Mouse (Mus musculus): Measurements from ENCODE around the gene Phf12. TPM values are rescaled to one million over a fixed set of nuclear protein-coding genes. Genes with fewer than 3 reads are reported as not detected.
A peak's percentile ranks its signal among the peaks of the same experiment; 100 is the strongest.

Phf12 gene
- 13.2 and 20.0 TPM in 2 replicates for polyA plus RNA-seq (2016; fragmentation: Nextera tagmentation; extraction: Ambion mirVana)

- WGBS, result 0% methylated on average over 62 of the region's 62 CpGs
- peak within 1 kb of the TSS; percentile 97 for H3K27ac ChIP-seq
- peak within 1 kb of the TSS; percentile 100 for H3K4me3 ChIP-seq
- peak; percentile 100 for DNase-seq (ENCODE audit: low spot score)
- peaks cover 16% of the 10 kb centered on the region for H3K27me3 ChIP-seq (ENCODE audit: insufficient read depth, poor library complexity, severe bottlenecking)
- H3K9me3 ChIP-seq, result no peaks in the 10 kb centered on the region
- peaks cover 18% of the 10 kb centered on the region for H3K4me1 ChIP-seq
- H3K36me3 ChIP-seq, result peaks cover 26% of the 10 kb centered on the region
Measured at GRCm38 (mm10) chr11:77982441-77982905, at the start of gene Phf12. Gene Phf12, plus strand, starts transcription at chr11:77982754.

GRCm38 (mm10) chr11:77934111-77934521 lies 48.4 kb upstream of the Phf12 start:
- H3K4me3 ChIP-seq, result no peak overlapping the region
- 4% methylated on average over 4 of the region's 4 CpGs for WGBS
- H3K36me3 ChIP-seq, result no peaks in the 10 kb centered on the region

GRCm38 (mm10) chr11:77934568-77935311 lies 47.8 kb upstream of the Phf12 start:
- Histone ChIP-seq H3K4me3 (no peak overlapping the region), H3K9me3 (no peaks in the 10 kb centered on the region), H3K36me3 (no peaks in the 10 kb centered on the region), H3K4me1 (peaks cover 27% of the 10 kb centered on the region), H3K27ac (no peak overlapping the region), H3K27me3 (ENCODE audit: insufficient read depth, poor library complexity, severe bottlenecking) (peaks cover 98% of the 10 kb centered on the region)
- WGBS, result 45% methylated on average over 5 of the region's 5 CpGs
- no peak for DNase-seq (ENCODE audit: low spot score)

More at GRCm38 (mm10) chr11:77934111-77934521, 48.4 kb upstream of the Phf12 start:
- no peak for DNase-seq (ENCODE audit: low spot score)
- Histone ChIP-seq H3K27me3 (ENCODE audit: insufficient read depth, poor library complexity, severe bottlenecking) (peaks cover 97% of the 10 kb centered on the region), H3K27ac (no peak overlapping the region), H3K9me3 (no peaks in the 10 kb centered on the region), H3K4me1 (peaks cover 23% of the 10 kb centered on the region)

- WGBS, result 6% methylated on average over 8 of the region's 8 CpGs
- H3K36me3 ChIP-seq, result no peaks in the 10 kb centered on the region
Measured at GRCm38 (mm10) chr11:77936846-77937245, 45.7 kb upstream of the Phf12 start.

GRCm38 (mm10) chr11:77937649-77938410 lies 44.7 kb upstream of the Phf12 start:
- WGBS, result 14% methylated on average over 4 of the region's 4 CpGs
- Histone ChIP-seq H3K4me1 (peaks cover 22% of the 10 kb centered on the region), H3K4me3 (no peak overlapping the region), H3K9me3 (no peaks in the 10 kb centered on the region), H3K27ac (no peak overlapping the region), H3K36me3 (no peaks in the 10 kb centered on the region), H3K27me3 (ENCODE audit: insufficient read depth, poor library complexity, severe bottlenecking) (peaks cover 97% of the 10 kb centered on the region)
- DNase-seq (ENCODE audit: low spot score), result no peak

More at GRCm38 (mm10) chr11:77936846-77937245, 45.7 kb upstream of the Phf12 start:
- Histone ChIP-seq H3K9me3 (no peaks in the 10 kb centered on the region), H3K27ac (no peak overlapping the region), H3K4me3 (no peak overlapping the region), H3K27me3 (ENCODE audit: insufficient read depth, poor library complexity, severe bottlenecking) (peaks cover 98% of the 10 kb centered on the region), H3K4me1 (peaks cover 17% of the 10 kb centered on the region)
- no peak for DNase-seq (ENCODE audit: low spot score)

- Histone ChIP-seq H3K4me3 (no peak overlapping the region), H3K36me3 (no peaks in the 10 kb centered on the region), H3K27ac (no peak overlapping the region), H3K9me3 (no peaks in the 10 kb centered on the region), H3K27me3 (ENCODE audit: insufficient read depth, poor library complexity, severe bottlenecking) (peaks cover 97% of the 10 kb centered on the region), H3K4me1 (peaks cover 22% of the 10 kb centered on the region)
- no peak for DNase-seq (ENCODE audit: low spot score)
- 36% methylated on average over 5 of the region's 5 CpGs for WGBS
Measured at GRCm38 (mm10) chr11:77942230-77942629, 40.3 kb upstream of the Phf12 start.

- Histone ChIP-seq H3K4me3 (no peak overlapping the region), H3K27ac (no peak overlapping the region), H3K9me3 (no peaks in the 10 kb centered on the region), H3K4me1 (peaks cover 7% of the 10 kb centered on the region; the same call in 1 of the 2 replicates), H3K27me3 (ENCODE audit: insufficient read depth, poor library complexity, severe bottlenecking) (peaks cover 93% of the 10 kb centered on the region), H3K36me3 (no peaks in the 10 kb centered on the region)
- WGBS, result 4% methylated on average over 9 of the region's 9 CpGs
- no peak for DNase-seq (ENCODE audit: low spot score)
Measured at GRCm38 (mm10) chr11:77947860-77948259, 34.7 kb upstream of the Phf12 start.

GRCm38 (mm10) chr11:77950125-77950685 lies 32.3 kb upstream of the Phf12 start:
- no peak overlapping the region for H3K4me3 ChIP-seq
- H3K27ac ChIP-seq, result no peak overlapping the region

GRCm38 (mm10) chr11:77950797-77951228 lies 31.7 kb upstream of the Phf12 start:
- Histone ChIP-seq H3K9me3 (no peaks in the 10 kb centered on the region), H3K4me3 (no peak overlapping the region), H3K27me3 (ENCODE audit: insufficient read depth, poor library complexity, severe bottlenecking) (peaks cover 93% of the 10 kb centered on the region), H3K36me3 (no peaks in the 10 kb centered on the region), H3K4me1 (peaks cover 7% of the 10 kb centered on the region; the same call in 1 of the 2 replicates), H3K27ac (no peak overlapping the region)
- no peak for DNase-seq (ENCODE audit: low spot score)
- 48% methylated on average over 5 of the region's 5 CpGs for WGBS

More at GRCm38 (mm10) chr11:77950125-77950685, 32.3 kb upstream of the Phf12 start:
- H3K9me3 ChIP-seq, result no peaks in the 10 kb centered on the region
- no peak for DNase-seq (ENCODE audit: low spot score)
- H3K27me3 ChIP-seq (ENCODE audit: insufficient read depth, poor library complexity, severe bottlenecking), result peaks cover 93% of the 10 kb centered on the region
- no peaks in the 10 kb centered on the region for H3K36me3 ChIP-seq
- 8% methylated on average over 12 of the region's 12 CpGs for WGBS
- peaks cover 7% of the 10 kb centered on the region; the same call in 1 of the 2 replicates for H3K4me1 ChIP-seq

GRCm38 (mm10) chr11:77953671-77954070 lies 28.9 kb upstream of the Phf12 start:
- WGBS, result 26% methylated on average over 9 of the region's 9 CpGs
- H3K4me1 ChIP-seq, result peaks cover 1% of the 10 kb centered on the region
- H3K36me3 ChIP-seq, result no peaks in the 10 kb centered on the region
- no peak overlapping the region for H3K27ac ChIP-seq
- DNase-seq (ENCODE audit: low spot score), result no peak
- peaks cover 85% of the 10 kb centered on the region for H3K27me3 ChIP-seq (ENCODE audit: insufficient read depth, poor library complexity, severe bottlenecking)
- no peak overlapping the region for H3K4me3 ChIP-seq
- H3K9me3 ChIP-seq, result no peaks in the 10 kb centered on the region

GRCm38 (mm10) chr11:77956428-77956827 lies 26.1 kb upstream of the Phf12 start:
- peaks cover 87% of the 10 kb centered on the region for H3K27me3 ChIP-seq (ENCODE audit: insufficient read depth, poor library complexity, severe bottlenecking)
- no peak overlapping the region for H3K4me3 ChIP-seq
- H3K27ac ChIP-seq, result no peak overlapping the region
- no peak for DNase-seq (ENCODE audit: low spot score)
- H3K9me3 ChIP-seq, result no peaks in the 10 kb centered on the region
- H3K4me1 ChIP-seq, result peaks cover 27% of the 10 kb centered on the region
- H3K36me3 ChIP-seq, result no peaks in the 10 kb centered on the region
- 41% methylated on average over 3 of the region's 3 CpGs for whole genome bisulfite sequencing

- DNase-seq (ENCODE audit: low spot score), result no peak
- peaks cover 32% of the 10 kb centered on the region for H3K4me1 ChIP-seq
- WGBS, result 88% methylated on average over 2 of the region's 2 CpGs
- no peaks in the 10 kb centered on the region for H3K9me3 ChIP-seq
- peaks cover 83% of the 10 kb centered on the region for H3K27me3 ChIP-seq (ENCODE audit: insufficient read depth, poor library complexity, severe bottlenecking)
- H3K27ac ChIP-seq, result no peak overlapping the region
- no peaks in the 10 kb centered on the region for H3K36me3 ChIP-seq
- H3K4me3 ChIP-seq, result no peak overlapping the region
Measured at GRCm38 (mm10) chr11:77958268-77958667, 24.3 kb upstream of the Phf12 start.
